Mouse (Mus musculus) frontal cortex, adult 2 months (tissue): ENCODE results near the gene Fip1l1. TPM values are rescaled to one million over a fixed set of nuclear protein-coding genes. Genes with fewer than 3 reads are reported as not detected.

Source experiments
- polyA plus RNA-seq: library from polyadenylated mRNA; depleted of rRNA; stranded (reverse); fragments of >200 nt; gene quantifications from 2 replicates; pipeline ENCODE4 v1.2.3, GENCODE M21; 2012; rRNA removed

The Fip1l1 gene
- polyA plus RNA-seq, 1 experiment, result 61.1 TPM

Other genes starting within 250 kb of the Fip1l1 start
- gene Scfd2, start 3.7 kb upstream of the Fip1l1 start, polyA plus RNA-seq, result 16.2 and 19.6 TPM in 2 replicates
- 40.6 and 41.8 TPM in 2 replicates for gene Lnx1, start 167.5 kb downstream of the Fip1l1 start, polyA plus RNA-seq